Mouse (Mus musculus): ENCODE data around the gene Grin3a.
"Not testable (repeated sequence)": the region's sequence is repeated elsewhere in the genome, so short reads cannot be mapped to it uniquely, and the experiment has no call there.

Gene Grin3a

GRCm38 (mm10) chr4:49680171-49680875 is 165.2 kb downstream of the Grin3a start:
- CTCF ChIA-PET, result no interaction called here

DNA sequence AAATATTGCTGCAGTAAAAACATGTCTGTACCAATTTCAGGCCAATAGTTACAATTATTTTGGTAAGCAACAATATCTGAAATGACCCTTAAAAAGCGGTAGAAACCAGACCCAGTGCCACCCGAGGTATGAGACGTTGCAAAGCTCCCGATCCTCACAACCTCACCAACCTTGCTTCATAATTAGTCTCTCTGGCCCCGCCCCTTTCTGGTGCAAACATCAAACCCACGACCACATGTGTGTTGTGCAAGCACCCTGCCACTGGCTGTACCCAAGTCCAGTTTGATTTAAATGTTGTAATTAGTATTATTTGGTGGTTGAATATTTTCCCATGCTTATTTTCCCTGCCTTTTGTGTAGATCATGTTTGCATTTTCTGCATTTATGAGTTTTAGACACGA is 168.8 kb downstream of the Grin3a start:
- CTCF ChIA-PET, result no interaction called here

- CTCF ChIA-PET, result no interaction called here
Observed at GRCm38 (mm10) chr4:49676071-49676470, 169.5 kb downstream of the Grin3a start.

DNA sequence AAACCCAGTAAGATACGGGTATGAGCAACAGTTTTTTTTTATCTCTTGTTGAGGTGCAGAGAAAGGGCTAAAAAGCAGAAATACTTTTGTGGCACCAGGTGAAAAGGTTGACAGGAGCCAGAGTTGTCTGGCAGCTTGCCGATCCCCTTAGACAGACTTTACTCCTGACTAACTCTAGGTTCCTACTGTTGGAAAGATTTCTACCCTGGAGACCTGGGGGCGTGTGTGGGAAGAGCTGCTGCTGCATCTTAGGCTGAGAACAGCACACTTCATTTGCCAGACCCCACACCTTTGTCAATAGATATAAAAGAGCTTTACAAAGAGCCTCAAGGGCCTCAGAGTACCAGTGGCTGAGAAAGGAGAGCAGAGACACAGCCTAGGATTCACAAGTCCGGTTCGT is 180.7 kb downstream of the Grin3a start:
- CTCF ChIA-PET, result no interaction called here

DNA sequence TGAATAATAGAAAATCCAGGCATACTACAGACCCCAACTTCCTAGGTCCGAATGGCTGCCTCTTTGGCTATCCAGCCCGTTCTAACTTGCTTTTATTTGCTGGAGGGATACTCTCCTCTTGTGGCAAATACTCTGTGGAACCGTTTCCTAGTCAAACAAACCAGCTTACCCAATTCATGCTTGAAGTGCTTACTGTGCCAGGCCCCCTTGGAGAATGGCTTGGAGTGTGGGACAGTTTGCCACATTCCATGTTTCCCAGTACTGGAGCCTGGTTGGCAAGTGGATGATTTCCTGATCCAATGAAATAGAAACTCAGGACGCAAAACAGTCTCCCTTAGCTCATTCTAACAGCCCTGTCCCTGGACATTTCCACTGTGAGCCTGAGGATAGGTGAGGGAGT is 183.3 kb downstream of the Grin3a start:
- CTCF ChIA-PET, result no interaction called here

- CTCF ChIA-PET, result no interaction called here
Observed at GRCm38 (mm10) chr4:49661664-49662063, 183.9 kb downstream of the Grin3a start.

- CTCF ChIA-PET, result interaction anchor here (0.6 kb wide), 1 partner anchor 12 kb away, joined by 3 read pairs; no protein-coding TSS in a partner anchor
Observed at GRCm38 (mm10) chr4:49659421-49659820, 186.1 kb downstream of the Grin3a start.

- CTCF ChIA-PET, result no interaction called here
Observed at GRCm38 (mm10) chr4:49639913-49640312, 205.6 kb downstream of the Grin3a start.

DNA sequence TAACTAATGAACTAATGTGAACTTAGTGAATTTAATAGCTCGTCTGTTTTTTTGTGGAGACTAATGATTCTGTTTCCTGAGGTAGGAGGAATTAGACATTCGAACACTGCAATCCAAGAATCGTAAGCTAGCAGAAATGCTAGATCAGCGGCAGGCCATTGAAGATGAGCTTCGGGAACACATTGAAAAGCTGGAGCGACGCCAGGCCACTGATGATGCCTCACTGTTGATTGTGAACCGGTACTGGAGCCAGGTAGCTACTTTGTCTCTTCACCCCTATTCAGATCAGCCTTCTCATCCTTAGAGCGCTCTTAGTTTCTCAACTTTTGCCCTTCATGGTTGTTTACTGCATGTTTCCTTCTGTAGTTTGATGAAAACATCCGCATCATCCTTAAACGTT is 207.7 kb downstream of the Grin3a start:
- CTCF ChIA-PET, result no interaction called here

DNA sequence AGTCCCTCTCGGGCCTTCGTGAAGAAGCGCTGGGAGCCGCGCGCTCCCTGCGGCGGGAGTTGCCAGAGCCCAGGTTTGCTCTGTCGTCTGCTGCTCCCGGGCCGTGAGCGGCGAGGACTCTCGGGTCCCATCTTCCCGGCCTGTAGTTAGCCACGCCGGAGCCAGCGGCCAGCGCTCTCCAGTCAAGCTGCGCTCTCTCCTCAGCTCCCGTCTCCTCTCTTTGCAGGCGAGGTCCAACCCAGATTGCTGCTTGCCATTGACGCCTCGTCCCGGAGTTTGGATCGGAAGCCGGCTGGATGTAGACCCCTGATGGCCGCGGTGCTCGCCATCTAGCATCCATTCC is 213.4 kb downstream of the Grin3a start:
- CTCF ChIA-PET, result no interaction called here

- CTCF ChIA-PET, result no interaction called here
Observed at GRCm38 (mm10) chr4:49631319-49632138, 214.0 kb downstream of the Grin3a start, which contains the start of gene Rnf20. Gene Rnf20 (plus strand): TSS chr4:49632006.

GRCm38 (mm10) chr4:49628941-49629340 is 216.6 kb downstream of the Grin3a start:
- CTCF ChIA-PET, result no interaction called here

GRCm38 (mm10) chr4:49626973-49627372 is 218.6 kb downstream of the Grin3a start:
- CTCF ChIA-PET, result interaction anchor here (0.8 to 2.1 kb wide), 2 partner anchors 17 to 60 kb away, joined by 4 to 14 read pairs; no protein-coding TSS in a partner anchor

DNA sequence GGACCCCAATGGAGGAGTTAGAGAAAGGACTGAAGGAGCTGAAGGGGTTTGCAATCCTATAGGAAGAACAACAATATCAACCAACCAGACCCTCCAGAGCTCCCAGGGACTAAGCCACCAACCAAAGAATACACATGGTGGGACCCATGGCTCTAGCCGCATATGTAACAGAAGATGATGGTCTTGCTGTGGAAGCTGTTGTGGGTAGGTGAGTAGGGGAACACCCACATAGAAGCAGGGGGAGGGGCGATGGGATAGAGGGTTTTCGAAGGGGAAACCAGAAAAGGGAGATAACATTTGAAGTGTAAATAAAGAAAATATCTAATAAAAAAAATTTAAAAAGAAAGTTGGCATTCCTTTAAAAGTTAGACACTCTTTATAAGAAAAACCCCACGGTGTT is 220.6 kb downstream of the Grin3a start:
- CTCF ChIA-PET, result not testable (repeated sequence)

- CTCF ChIA-PET, result no interaction called here
Observed at GRCm38 (mm10) chr4:49623916-49624315, 221.6 kb downstream of the Grin3a start.

- CTCF ChIA-PET, result no interaction called here
Observed at GRCm38 (mm10) chr4:49622272-49622671, 223.3 kb downstream of the Grin3a start.

GRCm38 (mm10) chr4:49619861-49620260 is 225.7 kb downstream of the Grin3a start:
- CTCF ChIA-PET, result interaction anchor here (0.6 kb wide), 1 partner anchor 8 kb away, joined by 3 read pairs; no protein-coding TSS in a partner anchor

DNA sequence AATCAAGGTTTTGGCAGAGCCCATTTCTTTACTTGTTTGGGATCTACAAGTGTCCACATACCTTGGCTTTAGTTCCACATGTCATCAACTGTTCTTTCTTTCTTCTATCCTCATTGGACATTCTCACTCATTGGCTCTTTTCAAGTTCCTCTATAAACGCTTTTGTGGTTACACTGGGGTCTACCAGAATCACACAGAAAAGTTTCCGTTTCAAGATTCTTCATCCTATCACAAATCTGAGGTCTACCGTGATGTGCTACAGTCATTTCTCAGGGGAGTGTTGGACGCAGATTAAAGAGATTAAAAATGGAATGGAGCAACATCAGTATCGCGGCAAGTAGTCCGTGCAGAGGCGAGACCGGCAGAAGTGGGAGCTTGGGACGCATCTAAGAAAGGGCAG is 228.6 kb downstream of the Grin3a start:
- CTCF ChIA-PET, result no interaction called here
